ENCODE assay signal across 9 mouse cellular contexts in genomic region chr4:101601758-101602157, GRCm38 (mm10). TPM values are rescaled to one million over a fixed set of nuclear protein-coding genes. Genes with fewer than 3 reads are reported as not detected.
DNase-seq lines count a peak whose midpoint lies in the region; ATAC-seq and TF ChIP-seq lines count a peak whose summit lies in the region.
"Had no signal": no experiment of that assay in that cellular context is flagged by ENCODE, and none has a peak within 500 bp of the region (broad histone marks: within the 10 kb centered on the region; RNA-seq: fewer than 3 reads in every experiment).

No protein-coding gene starts in this region.

- H3K9me3 ChIP-seq in E14TG2a.4 (ENCODE audit: low read length) = no peaks in the 10 kb centered on the region
- no peaks in the 10 kb centered on the region for H3K9me3 ChIP-seq in limb, embryonic 14.5 days (ENCODE audit: control insufficient read depth, low read length)
- H3K9me3 ChIP-seq in forebrain, embryonic 15.5 days = no peaks in the 10 kb centered on the region
- H3K9me3 ChIP-seq in neural tube, embryonic 15.5 days (replicated peaks) = no peaks in the 10 kb centered on the region
- H3K9me3 ChIP-seq: heart, embryonic 13.5 days had no signal

- intact Hi-C loops in left cerebral cortex, adult 2 months (cut with DNase I) = no loop called here
- intact Hi-C loops in left cerebral cortex, postnatal 10 days (cut with DNase I) = no loop called here

- peak; percentile 28 for TF ChIP-seq CTCF in left cerebral cortex, adult 2 months (IDR thresholded peaks at IDR 0.05)
- peak; percentile 76 for TF ChIP-seq CTCF in E14TG2a.4 (conservative IDR thresholded peaks at IDR 0.05; ENCODE audit: low read length)

- no peak for DNase-seq in left cerebral cortex, adult 2 months (ENCODE audit: extremely low spot score in 1 of 2, low spot score in 2 of 2)
- no peak for DNase-seq in left cerebral cortex, postnatal 10 days (ENCODE audit: extremely low spot score in 1 of 2, low spot score in 2 of 2)
- peak; percentile 50 for DNase-seq in ZHBTc4 (ENCODE audit: low read depth, low spot score)
- DNase-seq in limb, embryonic 14.5 days (ENCODE audit: low spot score) = peak; percentile 27
- DNase-seq: lung, adult 2 months had no signal

- no peak overlapping the region for H3K27ac ChIP-seq in left cerebral cortex, adult 2 months
- no peak overlapping the region for H3K27ac ChIP-seq in limb, embryonic 14.5 days (replicated peaks; ENCODE audit: low read depth, low read length)
- H3K27ac ChIP-seq in forebrain, embryonic 15.5 days (replicated peaks) = no peak overlapping the region
- H3K27ac ChIP-seq in neural tube, embryonic 15.5 days (replicated peaks) = no peak overlapping the region
- H3K27ac ChIP-seq: heart, embryonic 13.5 days had no signal

- no peak overlapping the region for H3K9ac ChIP-seq in limb, embryonic 14.5 days (ENCODE audit: low read depth, low read length, severe bottlenecking)
- no peak overlapping the region for H3K9ac ChIP-seq in forebrain, embryonic 15.5 days (replicated peaks)
- no peak overlapping the region for H3K9ac ChIP-seq in neural tube, embryonic 15.5 days (replicated peaks)
- H3K9ac ChIP-seq: heart, embryonic 13.5 days had no signal

- H3K4me1 ChIP-seq in E14TG2a.4 (replicated peaks; ENCODE audit: low read depth, low read length) = no peaks in the 10 kb centered on the region
- H3K4me1 ChIP-seq in limb, embryonic 14.5 days (ENCODE audit: control insufficient read depth, insufficient read depth, low read length) = no peaks in the 10 kb centered on the region
- H3K4me1 ChIP-seq in forebrain, embryonic 15.5 days = no peaks in the 10 kb centered on the region
- no peaks in the 10 kb centered on the region for H3K4me1 ChIP-seq in neural tube, embryonic 15.5 days
- H3K4me1 ChIP-seq: heart, embryonic 13.5 days had no signal

- no peak for ATAC-seq in limb, embryonic 14.5 days (ENCODE audit: low FRiP score, low read depth)
- no peak for ATAC-seq in forebrain, embryonic 15.5 days (replicated peaks)
- ATAC-seq in neural tube, embryonic 15.5 days (ENCODE audit: low FRiP score) = no peak

- no peak overlapping the region for H3K4me3 ChIP-seq in left cerebral cortex, adult 2 months
- H3K4me3 ChIP-seq in E14TG2a.4 (replicated peaks; ENCODE audit: low read length) = no peak overlapping the region
- no peak overlapping the region for H3K4me3 ChIP-seq in limb, embryonic 14.5 days (replicated peaks; ENCODE audit: low read length)
- no peak overlapping the region for H3K4me3 ChIP-seq in forebrain, embryonic 15.5 days
- no peak overlapping the region for H3K4me3 ChIP-seq in neural tube, embryonic 15.5 days (replicated peaks)
- H3K4me3 ChIP-seq: heart, embryonic 13.5 days had no signal

- no peak for TF ChIP-seq POLR2A in limb, embryonic 14.5 days (IDR thresholded peaks at IDR 0.05; ENCODE audit: borderline replicate concordance, extremely low read depth, insufficient read depth, insufficient read length)

- H3K27me3 ChIP-seq in E14TG2a.4 (ENCODE audit: insufficient read depth, low read length) = no peaks in the 10 kb centered on the region
- no peaks in the 10 kb centered on the region for H3K27me3 ChIP-seq in limb, embryonic 14.5 days (ENCODE audit: control insufficient read depth, insufficient read depth, low read length)
- no peaks in the 10 kb centered on the region for H3K27me3 ChIP-seq in forebrain, embryonic 15.5 days
- H3K27me3 ChIP-seq in neural tube, embryonic 15.5 days (replicated peaks) = no peaks in the 10 kb centered on the region
- H3K27me3 ChIP-seq: heart, embryonic 13.5 days had no signal

- no peak overlapping the region for H3K4me2 ChIP-seq in limb, embryonic 14.5 days (replicated peaks; ENCODE audit: low read depth, low read length, severe bottlenecking)
- H3K4me2 ChIP-seq in forebrain, embryonic 15.5 days (replicated peaks) = no peak overlapping the region
- no peak overlapping the region for H3K4me2 ChIP-seq in neural tube, embryonic 15.5 days
- H3K4me2 ChIP-seq: heart, embryonic 13.5 days had no signal

- H3K36me3 ChIP-seq in E14TG2a.4 (ENCODE audit: insufficient read depth, low read length) = peaks cover 21% of the 10 kb centered on the region
- no peaks in the 10 kb centered on the region for H3K36me3 ChIP-seq in limb, embryonic 14.5 days (ENCODE audit: control insufficient read depth, insufficient read depth, low read length)
- H3K36me3 ChIP-seq in forebrain, embryonic 15.5 days = no peaks in the 10 kb centered on the region
- peaks cover 22% of the 10 kb centered on the region; the same call in 1 of the 2 replicates for H3K36me3 ChIP-seq in neural tube, embryonic 15.5 days
- H3K36me3 ChIP-seq: heart, embryonic 13.5 days had no signal

RNA-seq across cellular contexts. Expression of gene Leprot, which starts 45.8 kb away (rescaled TPM):
- total RNA-seq in left cerebral cortex, adult 2 months (2021) = 10 to 100 TPM; 23.5 to 26.4 TPM
- total RNA-seq in left cerebral cortex, postnatal 10 days (2021) = 10 to 100 TPM; 27.1 to 28.7 TPM
- 98.6 and 104 TPM in 2 replicates for polyA plus RNA-seq in limb, embryonic 14.5 days (2012; rRNA removed)
- 102 and 111 TPM in 2 replicates for polyA plus RNA-seq in limb, embryonic 14.5 days (2014; fragmentation: Nextera tagmentation; extraction: Ambion mirVana)
- 88.7 and 91.6 TPM in 2 replicates for polyA plus RNA-seq in forebrain, embryonic 15.5 days (2015; fragmentation: Nextera tagmentation; extraction: Ambion mirVana)
- 75.6 and 77.5 TPM in 2 replicates for polyA plus RNA-seq in neural tube, embryonic 15.5 days (2015; fragmentation: Nextera tagmentation; extraction: Ambion mirVana)

Comparison
In these comparisons a context has a peak if more than half of its experiments do, and no peak if none do; other contexts are left out.
1. DNase-seq: peak in ZHBTc4 (single experiment) and limb, embryonic 14.5 days (single experiment); none in left cerebral cortex, adult 2 months (0 of 2) and left cerebral cortex, postnatal 10 days (0 of 2).